In genomic region chr5:66677411-66678345, GRCm38 (mm10) we compare ENCODE assay signal across 8 mouse cellular contexts. TPM values are rescaled to one million over a fixed set of nuclear protein-coding genes. Genes with fewer than 3 reads are reported as not detected.
DNase-seq lines count a peak whose midpoint lies in the region; ATAC-seq lines count a peak whose summit lies in the region.

No protein-coding gene starts in this region.

- no peak for ATAC-seq in hindbrain, embryonic 14.5 days (ENCODE audit: low FRiP score)
- ATAC-seq in monocyte, adult 5-6 weeks (replicated peaks; ENCODE audit: insufficient number of reproducible peaks, low FRiP score, low TSS enrichment, poor library complexity, severe bottlenecking) = no peak

- H3K36me3 ChIP-seq in hindbrain, embryonic 14.5 days (replicated peaks; ENCODE audit: control insufficient read depth, insufficient read depth) = peaks cover 39% of the 10 kb centered on the region

- 60% methylated on average over 21 of the region's 21 CpGs for WGBS in hindbrain, embryonic 14.5 days

- H3K4me3 ChIP-seq in hindbrain, embryonic 14.5 days (replicated peaks; ENCODE audit: low read length) = peak overlapping the region; percentile 71

- H3K27me3 ChIP-seq in hindbrain, embryonic 14.5 days (ENCODE audit: control insufficient read depth, insufficient read depth, low read length) = 0 out of 2 replicates have a peak, but pooled peaks cover 3% of the 10 kb centered on the region

- peak; percentile 42 to 56 for DNase-seq in frontal cortex, postnatal 36 days (ENCODE audit: low spot score in 2 of 2)
- DNase-seq in frontal cortex, postnatal 10 days (ENCODE audit: low spot score in 2 of 2) = no peak
- peak; percentile 47 for DNase-seq in retina, postnatal 1 day
- no peak for DNase-seq in retina, embryonic 14.5 days (ENCODE audit: low spot score)
- no peak for DNase-seq in hindbrain, embryonic 14.5 days (ENCODE audit: low spot score)
- peak; percentile 60 for DNase-seq in right cerebral cortex, adult 18-20 months
- no peak for DNase-seq in thymus, postnatal 4 days

- H3K9ac ChIP-seq in hindbrain, embryonic 14.5 days = peak overlapping the region; percentile 82

- H3K4me1 ChIP-seq in hindbrain, embryonic 14.5 days (replicated peaks; ENCODE audit: control insufficient read depth, insufficient read depth, low read length) = peaks cover 19% of the 10 kb centered on the region

- no peak overlapping the region for H3K27ac ChIP-seq in hindbrain, embryonic 14.5 days

- H3K9me3 ChIP-seq in hindbrain, embryonic 14.5 days (ENCODE audit: control insufficient read depth, low read length) = no peaks in the 10 kb centered on the region

- H3K4me2 ChIP-seq in hindbrain, embryonic 14.5 days (replicated peaks) = peak overlapping the region; percentile 63

RNA-seq across cellular contexts. Expression of gene Uchl1, which starts 1.8 kb away (rescaled TPM):
- 1,396 and 1,527 TPM in 2 replicates for polyA plus RNA-seq in hindbrain, embryonic 14.5 days (2014; fragmentation: Nextera tagmentation; extraction: Ambion mirVana)
- not detected in 3 replicates for total RNA-seq in monocyte, adult 5-6 weeks (2017)

RNA-seq across cellular contexts. Expression of gene Apbb2, which starts 59.1 kb away (rescaled TPM):
- polyA plus RNA-seq in hindbrain, embryonic 14.5 days (2014; fragmentation: Nextera tagmentation; extraction: Ambion mirVana) = 113 and 123 TPM in 2 replicates
- total RNA-seq in monocyte, adult 5-6 weeks (2017) = 0.29 TPM in 1 of 3 replicates, not detected in the others

Comparison
In these comparisons a context has a peak if more than half of its experiments do, and no peak if none do; other contexts are left out.
1. DNase-seq: peak in frontal cortex, postnatal 36 days (2 of 2), retina, postnatal 1 day (single experiment) and right cerebral cortex, adult 18-20 months (single experiment); none in frontal cortex, postnatal 10 days (0 of 2), retina, embryonic 14.5 days (single experiment), hindbrain, embryonic 14.5 days (single experiment) and thymus, postnatal 4 days (single experiment).